Mouse (Mus musculus): ENCODE measurements around the gene Agmo. TPM values are rescaled to one million over a fixed set of nuclear protein-coding genes. Genes with fewer than 3 reads are reported as not detected.
A peak's percentile ranks its signal among the peaks of the same experiment; 100 is the strongest.

Agmo gene
- 1 to 10 TPM; 1.5 to 2.7 (median 1.8) TPM for total RNA-seq (2022)

DNA sequence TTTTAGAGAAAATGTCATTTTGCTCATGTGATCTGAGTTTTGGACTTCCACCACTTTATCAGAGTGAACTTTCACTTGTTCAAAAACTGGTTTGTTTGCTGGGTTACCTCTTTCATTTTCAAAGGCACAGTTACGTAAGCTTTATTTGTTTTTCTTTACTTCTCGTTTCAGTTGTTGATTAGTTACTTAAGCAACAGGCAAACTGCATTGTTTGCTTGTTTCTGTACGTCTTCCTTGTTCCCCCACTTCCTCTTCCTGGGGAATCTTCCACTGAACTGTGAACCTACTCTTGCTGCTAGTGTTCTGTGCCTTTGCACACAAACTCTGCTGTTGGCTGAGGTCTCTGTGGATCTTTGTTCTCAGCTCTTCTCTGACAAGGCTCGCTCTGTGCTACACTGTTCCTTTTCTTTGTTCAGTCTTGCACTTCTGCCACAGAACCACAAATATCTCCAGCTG, at the start of gene Agmo:
TSS of gene Agmo (plus strand) at position 76 of the 456 bp plus-strand sequence.
- peak; percentile 67 for DNase-seq (ENCODE audit: low spot score)

DNA sequence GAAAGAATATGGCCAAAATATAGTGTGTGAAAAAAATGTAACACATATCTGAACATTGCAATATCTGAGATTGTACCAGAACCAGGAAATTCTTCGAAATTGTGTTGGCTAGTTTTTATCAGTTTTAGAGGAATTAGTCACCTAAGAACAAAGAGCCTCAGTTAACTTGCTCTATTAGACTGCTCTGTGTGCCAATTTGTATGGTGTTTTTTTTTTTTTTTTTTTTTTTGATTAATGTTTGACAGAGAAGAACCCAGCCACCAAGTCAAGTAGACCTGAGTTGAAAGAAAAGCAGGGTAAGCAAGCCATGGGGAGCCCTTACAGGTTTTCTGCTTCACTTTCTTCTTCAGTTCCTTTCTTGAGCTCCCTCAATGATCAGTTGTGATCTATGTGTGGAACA, 10.3 kb upstream of the Agmo start:
- DNase-seq (ENCODE audit: low spot score), result no peak

DNA sequence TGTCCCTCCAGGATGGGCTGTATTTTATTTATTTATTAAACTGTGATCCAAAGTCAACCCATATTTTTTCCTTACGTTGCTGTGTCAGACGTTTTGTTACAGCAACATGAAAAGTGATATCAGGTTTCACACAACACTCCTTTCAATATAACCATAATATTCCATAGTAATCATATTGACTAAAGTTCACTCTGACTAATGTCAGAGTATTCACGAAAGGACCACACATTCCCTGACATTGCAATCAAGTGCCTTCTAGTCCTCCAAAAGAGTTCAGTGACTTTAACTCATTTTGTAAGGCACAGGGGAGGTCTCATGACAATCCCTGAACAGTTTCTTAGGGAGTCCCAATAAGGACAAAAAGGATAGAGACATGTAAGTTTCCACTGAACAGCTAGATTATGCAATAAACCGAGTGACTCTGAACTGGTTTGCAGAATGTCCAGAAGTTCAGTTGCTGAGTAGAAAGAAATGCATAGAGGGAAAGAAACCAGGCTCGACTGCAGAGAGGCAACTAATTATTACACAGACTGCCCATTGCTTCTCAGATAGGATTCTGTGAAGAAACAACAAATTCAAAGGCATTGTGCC, 371 bp upstream of the Agmo start:
- no peak for DNase-seq (ENCODE audit: low spot score)

DNA sequence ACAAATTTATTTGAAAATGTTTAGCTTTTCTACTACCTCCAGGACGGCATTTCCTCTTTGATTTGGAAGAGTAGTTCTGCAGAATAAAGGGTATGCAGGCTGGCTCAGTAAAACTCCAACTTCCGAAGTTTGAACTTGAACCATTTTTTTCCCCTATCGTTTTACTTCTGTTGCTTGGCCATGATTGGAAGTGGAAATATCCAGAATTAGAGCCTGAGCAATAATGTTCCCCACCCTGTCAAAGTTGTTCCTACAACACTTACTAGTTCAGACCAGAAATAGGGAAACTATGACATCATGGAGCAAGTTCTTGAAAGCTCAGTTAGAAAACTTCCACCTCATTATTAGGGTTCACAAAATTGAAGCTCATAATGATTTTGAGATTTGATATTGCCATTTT, 1.0 kb downstream of the Agmo start:
- peak; percentile 42 for DNase-seq (ENCODE audit: low spot score)

DNA sequence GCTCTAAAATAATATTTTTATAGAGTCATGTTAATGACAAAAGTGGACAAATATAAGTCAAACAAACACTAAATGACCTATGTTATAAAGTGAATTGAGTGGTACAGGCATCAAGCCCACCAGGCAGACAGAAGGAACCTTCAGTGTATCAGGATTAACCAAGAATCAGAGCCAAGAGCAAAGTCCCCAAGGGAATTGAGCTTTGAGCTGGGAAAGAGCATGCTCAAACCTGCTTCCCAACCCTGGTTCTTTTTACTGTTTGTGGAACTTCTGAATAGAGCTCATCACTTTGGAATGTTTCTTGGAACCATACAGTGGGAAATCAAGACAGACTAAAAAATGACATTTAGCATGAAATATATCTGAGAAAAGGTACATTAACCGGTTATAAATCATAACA, 3.4 kb downstream of the Agmo start:
- DNase-seq (ENCODE audit: low spot score), result peak; percentile 61

DNA sequence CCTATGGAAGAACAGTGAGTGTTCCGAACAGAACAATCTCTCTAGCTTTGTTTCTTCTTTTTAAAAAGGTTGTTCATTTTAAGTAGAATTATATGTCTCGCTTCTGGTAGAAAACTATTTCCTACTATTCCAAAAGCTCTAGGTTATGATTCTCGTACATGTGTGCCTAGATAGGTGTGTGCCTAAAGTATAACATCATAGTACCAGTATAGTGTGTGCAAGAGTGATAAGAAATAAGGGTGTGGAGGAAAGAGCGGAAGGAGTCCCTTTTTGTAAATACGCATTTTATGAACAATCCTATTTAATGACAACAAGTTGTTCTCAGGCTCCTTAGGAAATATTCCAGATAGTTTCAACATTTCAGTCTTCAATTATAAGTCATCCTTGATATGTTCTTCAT, 10.2 kb downstream of the Agmo start:
- no peak for DNase-seq (ENCODE audit: low spot score)

DNA sequence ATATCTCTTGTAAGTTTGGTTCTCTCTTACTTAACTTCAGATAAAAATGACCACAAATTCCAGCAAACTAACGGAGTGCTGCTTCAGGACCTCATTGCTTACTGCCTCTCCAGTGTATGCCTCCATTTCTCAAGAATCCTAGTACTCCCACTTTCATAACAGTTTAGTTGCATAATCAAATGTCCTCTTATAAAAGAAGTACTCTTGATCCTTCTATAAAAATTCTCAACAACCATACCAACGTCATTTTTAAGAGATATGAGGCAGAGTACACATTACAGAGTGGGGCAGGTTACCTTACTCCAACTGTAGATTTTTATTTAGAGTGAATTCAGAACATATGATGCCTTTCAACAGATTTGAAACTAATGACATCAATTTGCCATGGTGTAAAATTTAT, 15.7 kb downstream of the Agmo start:
- no peak for DNase-seq (ENCODE audit: low spot score)

DNA sequence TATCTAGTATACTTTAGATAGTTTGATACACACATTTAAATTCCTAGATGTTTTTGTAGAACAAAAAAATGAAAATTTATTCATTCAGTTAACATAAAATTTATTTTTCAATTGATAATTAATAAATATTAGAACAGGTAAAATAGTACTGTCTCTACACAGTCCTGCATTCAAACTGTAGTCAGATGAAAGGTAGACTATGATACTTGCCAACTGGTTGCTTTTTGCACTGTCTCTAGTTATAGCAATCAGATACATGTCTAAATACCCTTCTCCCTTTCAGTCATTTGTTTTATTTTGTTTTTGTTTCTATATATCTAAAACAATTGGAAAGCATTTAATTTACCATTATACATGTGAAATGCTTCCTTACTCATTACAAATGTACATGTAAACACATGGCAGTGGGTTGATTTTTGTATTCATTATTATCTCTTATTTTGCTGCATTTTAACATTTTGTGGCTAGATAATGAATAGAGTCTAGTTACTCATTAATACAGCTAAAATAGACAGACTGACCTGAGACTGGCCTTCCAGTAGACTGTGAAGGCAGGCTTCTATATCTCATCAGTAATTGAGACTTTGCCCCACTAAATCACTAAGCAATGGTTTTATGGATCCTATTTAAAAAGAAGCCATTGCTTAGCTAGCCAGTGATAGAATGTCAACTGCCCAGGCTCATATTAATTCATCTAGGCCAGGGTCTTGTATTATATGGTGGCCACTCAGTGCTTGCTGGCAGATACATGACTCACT, 18.5 kb downstream of the Agmo start:
- no peak for DNase-seq (ENCODE audit: low spot score)

DNA sequence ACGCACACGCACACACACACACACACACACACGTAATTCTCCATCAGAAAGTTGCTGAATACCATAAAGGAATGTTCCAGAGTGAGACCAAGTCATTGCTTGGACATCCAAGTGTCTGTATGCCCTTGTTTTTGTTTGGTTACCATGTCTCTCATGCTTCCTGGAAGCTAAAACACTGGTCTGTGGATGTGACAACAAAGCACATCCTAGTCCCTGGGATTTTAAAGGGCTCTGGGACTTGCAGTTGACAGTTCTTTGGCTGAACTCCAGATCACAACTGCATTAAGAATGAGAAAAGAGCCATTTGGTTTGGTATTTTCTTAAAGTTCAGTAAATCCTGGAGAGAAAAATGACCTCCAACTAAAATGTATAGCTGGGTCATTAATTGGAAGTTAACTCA, 22.2 kb downstream of the Agmo start:
- no peak for DNase-seq (ENCODE audit: low spot score)

DNA sequence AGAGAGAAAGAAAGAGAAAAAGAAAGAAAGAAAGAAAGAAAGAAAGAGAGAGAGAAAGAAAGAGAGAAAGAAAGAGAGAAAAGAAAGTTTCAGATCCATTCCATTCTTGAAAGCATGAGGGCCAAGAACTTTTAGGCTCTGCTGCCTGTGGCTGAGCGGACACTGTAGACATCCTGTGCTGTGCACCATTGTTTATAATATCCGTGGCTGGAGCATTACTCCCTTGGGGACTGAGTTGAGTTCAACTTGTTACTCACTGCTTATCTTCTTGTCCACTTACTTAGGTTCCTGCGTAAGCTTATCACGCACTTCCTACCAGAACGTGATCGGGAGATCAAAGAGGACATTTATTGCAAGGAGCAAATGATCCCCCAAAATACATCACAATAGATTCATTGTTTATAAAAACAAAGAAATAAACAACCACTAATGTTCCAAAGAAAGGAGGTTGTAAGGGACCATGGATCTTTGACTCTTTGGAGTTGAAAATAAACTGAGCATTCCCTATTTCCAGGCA, 27.3 kb downstream of the Agmo start:
- DNase-seq (ENCODE audit: low spot score), result peak; percentile 83

DNA sequence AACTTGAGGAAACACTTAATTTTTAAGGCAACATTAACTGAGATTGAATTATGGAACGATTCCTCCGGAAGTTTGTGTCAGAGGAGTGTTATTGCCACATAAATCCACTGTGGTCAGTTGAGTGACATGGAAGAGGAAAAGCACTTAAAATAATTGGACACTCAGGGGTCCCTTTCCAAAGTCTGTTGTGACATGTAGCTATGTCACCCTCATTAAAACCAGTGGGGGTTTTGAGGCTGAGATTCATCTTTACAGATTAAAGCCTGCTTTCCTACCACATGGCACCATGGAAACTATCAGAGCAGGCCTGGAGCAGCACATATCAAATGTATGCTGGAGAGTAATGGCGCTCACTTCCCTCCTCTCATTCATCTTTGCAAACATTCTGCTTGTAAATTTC, 31.2 kb downstream of the Agmo start:
- DNase-seq (ENCODE audit: low spot score), result no peak

DNA sequence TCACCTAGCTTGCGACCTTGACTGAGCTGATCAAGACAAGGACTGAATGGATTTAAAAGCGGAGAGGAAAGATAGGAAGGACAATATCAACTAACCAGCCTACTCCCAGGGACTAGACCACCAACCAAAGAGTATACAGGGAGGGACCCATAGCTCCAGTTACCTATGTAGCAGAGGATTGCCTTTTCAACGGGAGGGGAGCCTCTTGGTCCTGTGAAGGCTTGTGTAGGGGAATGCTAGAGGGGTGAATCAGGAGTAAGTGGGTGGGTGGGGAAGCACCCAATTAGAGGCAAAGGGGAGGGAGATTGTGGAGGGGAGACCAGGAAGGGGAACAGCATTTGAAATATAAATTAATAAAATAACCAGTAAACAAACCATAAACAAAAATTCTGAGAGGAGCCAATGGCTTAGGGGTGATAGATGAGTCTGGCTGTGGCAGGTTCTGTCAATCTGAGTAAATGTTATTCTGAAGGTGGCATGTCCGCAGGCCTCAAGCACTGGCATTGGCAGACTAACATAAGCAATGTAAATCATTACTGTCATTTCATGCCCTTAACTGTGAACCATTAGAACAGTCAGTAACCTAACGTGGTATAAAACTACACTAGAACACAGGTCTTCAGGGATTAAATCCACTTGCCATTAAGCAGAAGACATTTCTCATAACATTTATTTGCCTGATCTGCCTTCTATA, 32.7 kb downstream of the Agmo start:
- no peak for DNase-seq (ENCODE audit: low spot score)

DNA sequence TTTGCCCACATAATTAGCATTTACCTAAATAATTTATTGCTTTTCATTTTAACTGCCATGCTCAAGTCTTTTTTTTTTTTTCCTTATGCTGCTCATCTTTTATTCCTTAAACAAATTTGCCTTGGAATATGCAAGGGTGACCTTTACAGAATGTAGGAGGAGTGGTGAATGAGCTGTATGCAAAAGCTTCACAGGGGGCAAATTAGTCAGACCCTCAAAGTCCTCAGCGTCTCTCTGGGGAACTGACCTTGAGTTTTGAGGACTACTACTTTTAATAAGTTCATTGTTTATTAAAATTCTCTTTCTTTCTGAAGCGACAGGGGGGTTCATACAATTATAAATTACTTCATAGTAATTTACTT, 33.2 kb downstream of the Agmo start:
- no peak for DNase-seq (ENCODE audit: low spot score)

DNA sequence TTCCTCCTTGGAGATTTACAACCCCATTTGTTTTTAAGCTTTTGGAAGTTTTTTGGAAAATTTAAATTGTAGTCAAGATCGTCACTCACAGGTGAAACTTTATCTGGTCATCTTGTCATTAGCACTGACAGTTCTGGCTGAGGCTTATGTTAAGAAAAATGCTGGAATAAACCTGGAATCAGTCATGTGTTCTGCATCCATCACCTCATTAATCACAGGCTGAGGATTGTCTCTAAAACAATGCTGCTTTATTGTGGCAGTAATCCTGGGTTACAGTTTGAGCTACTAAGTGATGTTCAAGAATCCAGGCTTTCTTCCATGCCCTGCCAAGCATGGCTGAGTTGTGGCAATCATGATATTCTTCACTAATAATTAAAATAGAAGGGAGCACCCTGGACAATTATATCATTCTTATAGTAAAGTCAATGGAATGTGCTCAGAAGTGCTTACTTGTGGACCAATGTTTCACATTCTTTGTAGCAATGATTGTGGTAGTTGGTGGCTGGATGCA, 65.6 kb downstream of the Agmo start:
- no peak for DNase-seq (ENCODE audit: low spot score)

DNA sequence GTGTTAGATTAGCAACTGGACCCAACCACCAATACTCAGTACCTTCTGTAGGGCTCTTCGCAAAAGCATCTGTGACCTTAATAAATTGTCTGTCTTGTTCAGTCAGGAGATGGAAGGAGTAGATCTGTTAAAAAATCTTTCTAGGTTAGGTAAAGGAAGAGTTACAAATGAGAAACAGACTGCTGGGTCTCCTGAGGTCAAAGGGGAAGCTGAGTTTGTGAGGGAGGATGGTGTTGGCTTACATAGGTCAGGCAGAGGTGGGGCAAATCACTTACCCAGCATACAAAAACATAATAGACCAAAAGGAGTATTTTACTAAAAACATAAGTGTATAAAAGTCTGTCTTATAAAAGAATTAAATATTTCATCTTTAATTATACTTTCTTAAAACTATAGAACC, 69.3 kb downstream of the Agmo start:
- DNase-seq (ENCODE audit: low spot score), result no peak

DNA sequence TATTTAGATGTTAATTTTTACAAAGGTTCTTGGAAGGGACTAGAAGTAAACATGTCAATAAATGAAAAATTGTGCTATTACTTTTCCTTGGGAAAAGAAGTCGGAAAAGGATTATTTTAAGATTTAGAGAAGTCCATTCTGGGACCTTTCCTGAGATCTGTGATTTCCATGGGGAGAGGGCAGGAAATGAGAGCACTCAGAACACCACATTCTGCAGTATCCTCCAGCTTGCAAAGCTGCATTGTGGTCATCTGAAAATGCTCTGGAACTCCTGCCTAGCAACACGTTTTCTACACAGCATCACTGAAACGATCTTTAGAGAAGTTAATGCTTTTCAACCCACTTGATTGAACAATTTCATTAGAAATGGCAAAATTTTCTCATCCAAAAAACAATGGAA, 81.4 kb downstream of the Agmo start:
- peak; percentile 41 for DNase-seq (ENCODE audit: low spot score)

DNA sequence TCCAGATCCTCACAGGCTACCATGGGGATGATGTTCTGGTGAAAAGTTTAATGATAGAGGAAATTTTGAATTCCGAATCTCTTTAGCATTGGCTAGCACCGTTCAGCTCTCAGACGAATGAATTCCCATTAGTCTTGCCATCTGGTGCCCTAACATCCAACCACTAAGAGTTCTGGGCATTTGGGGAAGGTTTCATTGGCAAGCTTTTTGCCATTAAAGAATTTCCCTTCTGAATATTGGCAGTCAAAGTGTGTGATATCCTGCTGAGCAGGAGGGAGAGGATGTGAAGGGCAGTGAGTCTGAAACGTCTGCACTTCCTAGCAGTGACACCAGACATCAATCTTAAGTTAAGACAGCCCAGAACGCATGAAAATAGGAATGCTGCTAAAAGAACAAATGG, 93.5 kb downstream of the Agmo start:
- DNase-seq (ENCODE audit: low spot score), result no peak

DNA sequence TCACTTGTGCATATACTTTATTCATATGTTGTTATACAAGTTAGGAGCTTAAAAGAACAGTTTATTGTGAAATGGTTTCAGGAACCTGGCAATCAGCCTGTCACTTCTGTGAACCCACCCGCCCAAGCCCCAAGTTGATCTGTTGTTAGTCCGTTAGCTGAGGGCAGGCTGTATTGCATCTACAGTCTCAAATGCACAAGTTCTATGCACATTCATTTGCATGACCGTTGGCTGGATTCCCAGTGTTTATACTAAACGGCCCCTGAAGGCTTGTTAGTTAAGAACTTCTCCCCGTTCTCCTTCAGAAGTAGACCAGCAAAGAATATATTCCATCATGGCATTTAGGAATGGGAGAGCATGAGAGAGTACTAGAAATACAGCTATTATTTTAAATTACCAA, 102.8 kb downstream of the Agmo start:
- no peak for DNase-seq (ENCODE audit: low spot score)

DNA sequence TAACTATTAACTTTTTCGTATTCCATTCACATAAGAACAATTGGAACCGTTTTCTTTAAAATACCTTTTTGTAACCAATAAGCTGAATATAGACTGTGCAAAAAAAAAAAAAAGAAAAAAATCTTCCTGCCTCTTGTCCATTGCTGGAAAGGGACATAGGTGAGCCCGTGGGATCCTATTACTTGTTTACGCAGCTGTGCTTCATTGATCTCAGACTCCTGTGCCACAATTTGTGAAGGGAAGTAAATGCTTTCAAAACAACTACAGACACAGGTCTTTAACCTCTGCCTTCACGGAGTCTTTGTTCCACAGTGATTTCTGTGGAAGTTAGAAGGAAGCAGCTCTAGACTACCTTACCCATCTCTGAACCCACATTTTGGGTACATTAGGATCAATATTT, 104.3 kb downstream of the Agmo start:
- DNase-seq (ENCODE audit: low spot score), result no peak

DNA sequence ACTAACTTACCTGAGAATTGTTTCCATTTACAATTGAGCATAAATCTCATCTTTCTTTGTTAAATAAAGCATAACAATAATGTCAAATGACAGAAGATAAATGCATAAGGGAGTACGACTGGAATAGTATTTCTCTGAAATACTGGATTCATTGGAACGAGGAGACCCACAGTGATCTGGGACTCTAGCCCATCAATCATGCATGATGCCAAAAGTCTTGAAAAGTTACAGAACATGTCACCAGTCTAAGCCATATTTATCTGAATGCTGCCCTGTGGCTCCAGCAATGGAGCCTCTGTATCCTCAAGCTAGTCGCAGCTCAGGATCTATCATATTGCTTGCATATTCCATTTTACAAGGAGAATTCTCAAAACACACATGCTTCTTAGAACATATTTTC, 150.9 kb downstream of the Agmo start:
- no peak for DNase-seq (ENCODE audit: low spot score)

DNA sequence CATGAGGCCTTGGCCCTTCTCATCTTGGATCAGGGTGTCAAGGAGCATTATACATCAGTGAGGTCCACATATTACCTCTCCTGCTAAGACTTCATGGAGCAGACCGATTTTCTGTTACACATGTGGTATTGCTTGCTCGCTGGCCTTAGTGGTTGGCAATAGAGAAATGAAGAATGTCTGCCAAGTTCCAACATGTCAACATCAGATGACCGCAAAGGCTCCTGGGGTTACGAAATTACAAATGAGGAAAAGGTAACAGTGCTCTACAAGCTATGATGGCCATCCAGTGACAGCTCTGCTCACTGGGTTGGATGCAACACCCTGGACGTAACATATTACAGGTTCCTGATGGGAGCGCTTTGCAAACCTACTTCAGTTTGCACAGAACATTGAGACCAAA, 161.1 kb downstream of the Agmo start:
- no peak for DNase-seq (ENCODE audit: low spot score)

DNA sequence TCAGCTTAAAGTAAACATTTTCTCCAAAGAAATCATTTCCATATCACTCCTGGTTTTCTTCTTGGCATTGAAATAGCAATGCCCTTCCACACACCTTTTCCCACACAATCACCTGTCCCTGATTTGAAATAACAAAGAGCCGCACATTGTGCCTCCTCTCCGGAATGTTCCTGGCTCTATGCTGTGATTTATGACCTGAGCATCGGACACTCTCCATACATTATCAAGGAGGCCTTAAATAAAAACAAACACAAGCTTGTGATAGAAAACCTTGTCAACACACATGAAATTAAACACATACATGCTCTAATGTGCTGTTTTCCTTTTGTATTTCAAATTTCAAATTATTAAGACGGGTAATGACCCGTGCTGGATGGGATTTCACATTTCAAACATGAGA, 184.9 kb downstream of the Agmo start:
- DNase-seq (ENCODE audit: low spot score), result no peak

DNA sequence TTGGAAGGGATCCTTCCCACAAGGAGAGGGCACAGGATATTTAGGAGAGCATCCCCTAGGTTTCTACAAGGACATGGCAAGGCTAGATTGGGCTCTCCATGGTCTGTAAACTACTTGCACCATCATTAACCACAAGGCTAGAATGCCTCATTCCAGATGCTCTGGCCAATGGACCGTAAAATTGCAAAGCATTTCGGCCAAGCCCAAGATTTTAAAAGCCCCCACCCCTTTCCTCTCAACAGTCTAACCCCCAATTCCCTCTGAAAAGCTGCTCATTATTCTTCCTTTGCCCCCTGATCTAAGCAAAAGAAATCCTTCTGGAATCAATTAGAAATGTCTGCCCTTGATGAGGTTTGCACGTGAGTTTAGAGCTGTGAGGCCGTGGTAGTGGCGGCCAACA, 185.3 kb downstream of the Agmo start:
- DNase-seq (ENCODE audit: low spot score), result no peak
